Mouse (Mus musculus) ZHBTc4 (cell line): ENCODE data around the gene Rhox2b.
"Not testable (repeated sequence)": the region's sequence is repeated elsewhere in the genome, so short reads cannot be mapped to it uniquely, and the experiment has no call there.

Experiments used
- DNase-seq: peaks from one replicate; pipeline ENCODE4 v3.0.0-alpha.2; 2011; ENCODE audit warnings: low read depth, low spot score

Rhox2b gene

GRCm38 (mm10) chrX:37411767-37412166 lies at the start of gene Rhox2b:
TSS of gene Rhox2b (plus strand) at chrX:37412067.
- not testable (repeated sequence) for DNase-seq

GRCm38 (mm10) chrX:37379728-37380127 lies 32.1 kb upstream of the Rhox2b start, which contains the start of gene Rhox3a2:
TSS of gene Rhox3a2 (plus strand) at chrX:37380028.
- DNase-seq: not testable (repeated sequence)

- not testable (repeated sequence) for DNase-seq
Measured at GRCm38 (mm10) chrX:37390548-37390947, 21.3 kb upstream of the Rhox2b start, which contains the start of gene Rhox4a2. TSS of gene Rhox4a2 (plus strand) at chrX:37390848.

- DNase-seq: not testable (repeated sequence)
Measured at GRCm38 (mm10) chrX:37432194-37432593, 20.3 kb downstream of the Rhox2b start, which contains the start of gene Rhox4b. TSS of gene Rhox4b (plus strand) at chrX:37432494.

GRCm38 (mm10) chrX:37453380-37453779 lies 41.5 kb downstream of the Rhox2b start, which contains the start of gene Rhox2c:
TSS of gene Rhox2c (plus strand) at chrX:37453680.
- DNase-seq: not testable (repeated sequence)

- DNase-seq: not testable (repeated sequence)
Measured at GRCm38 (mm10) chrX:37458285-37458684, 46.4 kb downstream of the Rhox2b start, which contains the start of gene Rhox3c. TSS of gene Rhox3c (plus strand) at chrX:37458585.
